8 mouse cellular contexts compared by ENCODE assay signal in the genomic region with DNA sequence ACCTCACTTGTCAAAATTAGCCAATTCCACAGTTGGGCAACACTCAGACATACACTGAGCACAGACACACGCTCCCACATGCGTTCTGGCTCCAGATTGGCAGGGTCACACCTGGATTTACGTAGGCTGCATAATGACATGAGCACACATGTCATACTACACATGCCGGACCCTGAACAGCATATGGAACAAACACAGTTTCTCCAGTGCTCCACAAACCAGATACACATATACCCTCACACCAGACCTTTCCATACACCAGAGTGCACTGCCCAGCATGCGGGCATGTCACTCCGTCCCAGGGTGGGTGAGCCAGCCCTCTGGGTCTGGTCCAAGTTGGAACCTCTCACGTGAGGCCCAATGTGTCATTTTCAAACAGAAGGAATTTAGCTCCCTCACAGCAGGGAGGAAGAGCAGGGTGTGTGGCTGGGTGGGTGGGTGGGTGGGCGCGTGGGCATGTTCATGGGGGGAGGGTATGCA. TPM values are rescaled to one million over a fixed set of nuclear protein-coding genes. Genes with fewer than 3 reads are reported as not detected.
A peak's percentile ranks its signal among the peaks of the same experiment; 100 is the strongest.
DNase-seq lines count a peak whose midpoint lies in the region; ATAC-seq and TF ChIP-seq lines count a peak whose summit lies in the region.

A gene (plus strand): TSS at position 430 of the 480 bp plus-strand sequence.

- peak within 1 kb of the TSS; percentile 5; the same call in 1 of the 2 replicates for H3K27ac ChIP-seq in forebrain, embryonic 10.5 days
- H3K27ac ChIP-seq in forebrain, embryonic 11.5 days (ENCODE audit: low read depth, low read length) = no peak within 1 kb of the TSS
- H3K27ac ChIP-seq in liver, embryonic 14.5 days = no peak within 1 kb of the TSS

- H3K9me3 ChIP-seq in forebrain, embryonic 10.5 days = no peaks in the 10 kb centered on the region
- H3K9me3 ChIP-seq in forebrain, embryonic 11.5 days (ENCODE audit: control insufficient read depth, low read length) = no peaks in the 10 kb centered on the region
- no peaks in the 10 kb centered on the region for H3K9me3 ChIP-seq in liver, embryonic 14.5 days (ENCODE audit: control insufficient read depth, low read length)

- no peak for DNase-seq in forebrain, embryonic 10.5 days (ENCODE audit: extremely low spot score, low spot score)
- no peak for DNase-seq in forebrain, embryonic 11.5 days (ENCODE audit: low spot score)
- DNase-seq in testis, postnatal 10 days (ENCODE audit: low spot score) = peak; percentile 46
- DNase-seq in testis, postnatal 14 days (ENCODE audit: low spot score) = no peak
- DNase-seq in liver, embryonic 14.5 days (ENCODE audit: low read depth in 3 of 3, low spot score in 3 of 3) = no peak
- no peak for DNase-seq in embryo, embryonic 10 days (ENCODE audit: low spot score)
- DNase-seq in gastrocnemius, adult 18-20 months (ENCODE audit: low spot score) = no peak
- no peak for DNase-seq in thymus, postnatal 10 days (ENCODE audit: low spot score in 2 of 2)

- peak within 1 kb of the TSS; percentile 57 for H3K4me3 ChIP-seq in forebrain, embryonic 10.5 days
- H3K4me3 ChIP-seq in forebrain, embryonic 11.5 days (ENCODE audit: low read depth, low read length) = no peak within 1 kb of the TSS
- H3K4me3 ChIP-seq in liver, embryonic 14.5 days (ENCODE audit: insufficient read depth in 1 of 2, low read depth in 2 of 2, low read length in 2 of 2) = no peak within 1 kb of the TSS

- H3K27me3 ChIP-seq in forebrain, embryonic 10.5 days (ENCODE audit: poor library complexity, severe bottlenecking) = peaks cover 55% of the 10 kb centered on the region
- peaks cover 2% of the 10 kb centered on the region; the same call in 1 of the 2 replicates for H3K27me3 ChIP-seq in forebrain, embryonic 11.5 days (ENCODE audit: control insufficient read depth, insufficient read depth, low read length)
- peaks cover 5% of the 10 kb centered on the region for H3K27me3 ChIP-seq in liver, embryonic 14.5 days (ENCODE audit: control insufficient read depth, insufficient read depth, low read length)

- TF ChIP-seq CTCF in liver, embryonic 14.5 days (IDR thresholded peaks at IDR 0.05; ENCODE audit: low read depth) = no peak

- no peak within 1 kb of the TSS for H3K9ac ChIP-seq in forebrain, embryonic 11.5 days (ENCODE audit: low read length)
- H3K9ac ChIP-seq in liver, embryonic 14.5 days (replicated peaks) = no peak within 1 kb of the TSS

- H3K4me2 ChIP-seq in forebrain, embryonic 11.5 days (ENCODE audit: low read depth, low read length, severe bottlenecking) = no peak within 1 kb of the TSS
- peak within 1 kb of the TSS; percentile 80 for H3K4me2 ChIP-seq in liver, embryonic 14.5 days (ENCODE audit: low read depth)

- H3K36me3 ChIP-seq in forebrain, embryonic 10.5 days (replicated peaks) = no peaks in the 10 kb centered on the region
- no peaks in the 10 kb centered on the region for H3K36me3 ChIP-seq in forebrain, embryonic 11.5 days (ENCODE audit: control insufficient read depth, insufficient read depth, low read length)
- H3K36me3 ChIP-seq in liver, embryonic 14.5 days (replicated peaks; ENCODE audit: control insufficient read depth, insufficient read depth, low read depth) = no peaks in the 10 kb centered on the region

- 83% methylated on average over 9 of the region's 9 CpGs for WGBS in forebrain, embryonic 10.5 days
- WGBS in forebrain, embryonic 11.5 days = 79% methylated on average over 9 of the region's 9 CpGs
- WGBS in liver, embryonic 14.5 days (ENCODE audit: insufficient replicate concordance) = 73% methylated on average over 9 of the region's 9 CpGs

- ATAC-seq in forebrain, embryonic 11.5 days (replicated peaks; ENCODE audit: low FRiP score) = no peak
- ATAC-seq in liver, embryonic 14.5 days (ENCODE audit: insufficient read depth) = no peak

- TF ChIP-seq EP300 in liver, embryonic 14.5 days (IDR thresholded peaks at IDR 0.05; ENCODE audit: low read depth) = no peak

- peaks cover 35% of the 10 kb centered on the region for H3K4me1 ChIP-seq in forebrain, embryonic 10.5 days
- no peaks in the 10 kb centered on the region; the same call in 1 of the 2 replicates for H3K4me1 ChIP-seq in forebrain, embryonic 11.5 days (replicated peaks; ENCODE audit: control insufficient read depth, insufficient read depth, low read length)
- H3K4me1 ChIP-seq in liver, embryonic 14.5 days (replicated peaks; ENCODE audit: control insufficient read depth in 2 of 2, insufficient read depth in 2 of 2, low read length in 1 of 2) = peaks cover 6 to 17% of the 10 kb centered on the region in 2 experiments; a peak in 3 of 4 replicates

RNA-seq across cellular contexts. Expression of the gene that starts here (rescaled TPM):
- not detected in 2 replicates for polyA plus RNA-seq in forebrain, embryonic 10.5 days (2016; fragmentation: Nextera tagmentation; extraction: Ambion mirVana)
- polyA plus RNA-seq in forebrain, embryonic 11.5 days (2014; fragmentation: Nextera tagmentation; extraction: Ambion mirVana) = 0.13 TPM in 1 of 2 replicates, not detected in the other
- polyA plus RNA-seq in liver, embryonic 14.5 days (2012; rRNA removed) = under 0.01 and 0.01 TPM in 2 replicates
- not detected in 2 replicates for polyA plus RNA-seq in liver, embryonic 14.5 days (2014; fragmentation: Nextera tagmentation; extraction: Ambion mirVana)
- not detected for total RNA-seq in gastrocnemius, adult 18-20 months (2021)
